Mouse (Mus musculus): Measurements from ENCODE around the gene Gimap9. TPM values are rescaled to one million over a fixed set of nuclear protein-coding genes. Genes with fewer than 3 reads are reported as not detected.
"Not testable (repeated sequence)": the region's sequence is repeated elsewhere in the genome, so short reads cannot be mapped to it uniquely, and the experiment has no call there.

The Gimap9 gene
- polyA plus RNA-seq, 1 experiment = 6.9 TPM

DNA sequence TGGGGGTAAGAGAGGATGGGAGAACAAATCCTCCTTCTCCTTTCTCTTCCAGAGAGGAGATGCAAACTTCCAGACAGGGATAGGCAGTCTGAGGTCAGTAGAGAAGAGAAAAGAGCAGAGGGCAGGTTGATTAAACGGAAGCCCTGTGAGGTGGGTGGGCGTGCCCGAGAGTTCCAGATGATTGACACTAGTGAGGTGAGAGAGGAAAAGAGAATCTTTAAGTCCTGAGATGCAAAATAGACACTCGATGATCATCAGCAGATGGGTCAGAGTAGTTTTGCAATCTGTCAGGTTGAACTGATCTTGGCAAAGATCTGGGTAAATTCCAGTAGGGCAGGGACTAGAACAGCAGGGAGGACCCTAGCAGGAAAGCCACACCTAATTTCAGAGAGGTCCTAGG is 11.2 kb upstream of the Gimap9 start:
- no peak for DNase-seq (ENCODE audit: low spot score)

DNA sequence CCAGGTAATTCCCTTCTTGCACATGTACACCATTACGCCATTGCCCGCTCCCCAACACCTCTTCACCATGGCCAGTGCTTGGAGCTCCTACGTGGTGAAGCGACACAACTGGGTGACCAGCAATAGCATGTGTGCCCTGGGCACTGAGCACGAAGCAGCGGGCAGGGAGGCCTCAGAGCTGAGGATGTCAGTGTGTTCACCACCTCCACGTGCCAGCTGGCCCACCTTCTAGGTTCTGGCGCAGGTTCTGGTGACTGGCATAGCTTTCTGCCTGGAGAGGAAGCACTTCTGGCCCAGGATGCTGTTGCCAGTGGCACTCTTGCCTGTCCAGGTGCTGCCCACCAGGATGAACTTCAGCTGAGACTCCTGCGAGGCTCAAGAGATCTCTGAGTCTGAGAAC is 10.5 kb upstream of the Gimap9 start:
- DNase-seq (ENCODE audit: low spot score) = no peak

DNA sequence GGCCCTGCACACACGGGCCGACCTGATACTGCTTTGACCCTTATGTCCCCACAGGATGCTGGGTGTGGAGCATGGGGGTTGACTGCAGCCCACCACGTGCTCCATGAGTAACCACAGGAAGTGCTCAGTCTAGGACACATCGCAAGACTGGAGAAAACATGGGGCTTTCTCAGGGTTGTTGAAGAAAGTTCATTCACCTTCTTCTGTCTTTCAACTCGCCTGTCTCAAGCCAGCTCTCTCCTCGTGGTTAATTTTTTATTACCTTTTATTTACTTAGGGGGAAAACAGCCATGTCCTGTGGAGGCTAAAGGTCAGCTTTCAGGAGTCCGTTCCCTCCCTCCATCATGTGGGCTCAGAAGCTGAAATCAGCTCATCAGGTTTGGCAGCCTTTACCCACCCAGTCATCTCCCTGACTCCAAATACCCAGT is 9.8 kb upstream of the Gimap9 start:
- no peak for DNase-seq (ENCODE audit: low spot score)

DNA sequence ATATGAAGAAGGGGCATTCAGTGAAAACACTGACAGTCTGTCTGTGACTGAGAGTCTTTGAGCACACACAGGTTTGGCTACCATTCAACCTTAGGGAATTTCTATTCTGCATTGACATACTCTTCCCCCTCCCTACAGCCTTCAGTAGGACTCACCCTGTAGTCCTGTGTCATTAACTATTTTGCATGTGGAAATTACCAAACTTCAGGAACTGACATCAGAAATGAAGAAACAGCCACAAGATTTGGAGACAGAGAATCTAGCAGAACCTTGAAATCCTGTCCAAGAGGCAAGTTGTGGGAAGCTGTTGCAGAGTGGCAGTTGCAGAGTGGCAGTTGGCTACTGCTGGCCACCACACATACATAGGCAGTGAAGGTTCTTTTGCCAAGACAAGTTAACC is 7.9 kb upstream of the Gimap9 start:
- no peak for DNase-seq (ENCODE audit: low spot score)

DNA sequence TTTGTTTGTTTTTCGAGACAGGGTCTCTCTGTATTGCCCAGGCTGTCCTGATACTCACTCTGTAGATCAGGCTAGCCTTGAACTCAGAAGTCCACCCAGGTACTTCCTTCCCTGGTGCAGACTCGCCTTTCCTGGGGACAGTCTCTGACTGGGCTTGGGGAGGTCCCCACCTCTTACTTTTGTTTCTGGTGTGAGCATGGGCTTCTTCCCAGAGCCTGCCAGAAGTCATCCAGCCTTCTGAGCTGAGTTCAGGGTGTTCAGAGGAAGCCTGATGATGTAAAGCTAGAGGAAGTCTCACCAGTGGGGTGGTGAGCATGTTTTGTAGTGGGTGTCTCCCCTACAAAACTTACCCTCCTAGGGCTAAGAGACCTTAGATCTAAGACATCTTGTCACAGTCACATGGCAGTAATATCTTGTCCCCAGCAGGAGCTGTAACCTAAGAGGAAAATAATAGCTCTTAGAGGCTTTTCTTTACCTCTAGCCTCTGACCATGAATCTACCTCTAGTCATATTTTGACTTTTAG is 6.4 kb upstream of the Gimap9 start:
- DNase-seq (ENCODE audit: low spot score) = no peak

DNA sequence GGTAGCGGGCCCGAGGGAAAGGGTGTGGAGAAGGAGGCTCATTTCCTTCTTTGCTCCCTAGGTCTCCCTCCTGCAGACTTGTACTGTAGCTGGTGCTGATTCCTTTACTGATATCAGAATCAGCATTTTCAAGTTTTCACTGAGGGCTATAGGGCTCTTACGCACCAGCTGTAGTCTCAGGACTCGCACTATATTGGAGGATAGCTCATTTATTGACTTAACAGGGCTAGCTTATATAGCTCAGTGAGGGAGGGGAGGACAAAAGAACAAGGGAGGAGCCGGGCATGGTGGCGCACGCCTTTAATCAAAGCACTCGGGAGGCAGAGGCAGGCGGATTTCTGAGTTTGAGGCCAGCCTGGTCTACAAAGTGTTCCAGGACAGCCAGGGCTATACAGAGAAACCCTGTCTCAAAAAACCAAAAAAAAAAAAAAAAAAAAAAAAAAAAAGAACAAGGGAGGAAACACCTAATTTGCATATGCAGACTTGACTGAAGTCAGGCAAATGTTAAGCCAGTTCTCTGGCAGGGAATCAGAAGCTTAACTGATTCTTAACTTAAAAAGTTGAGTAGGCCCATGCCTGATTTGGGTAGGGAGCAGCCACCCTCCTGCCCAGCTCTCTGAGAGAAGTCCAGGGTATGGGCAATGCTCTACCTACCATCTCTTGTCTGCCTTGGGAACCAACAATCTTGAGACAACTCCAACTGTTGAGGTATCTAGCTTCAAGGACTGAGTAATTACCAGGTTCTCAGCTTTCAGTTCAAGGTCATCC is 1.5 kb upstream of the Gimap9 start:
- DNase-seq (ENCODE audit: low spot score) = no peak

DNA sequence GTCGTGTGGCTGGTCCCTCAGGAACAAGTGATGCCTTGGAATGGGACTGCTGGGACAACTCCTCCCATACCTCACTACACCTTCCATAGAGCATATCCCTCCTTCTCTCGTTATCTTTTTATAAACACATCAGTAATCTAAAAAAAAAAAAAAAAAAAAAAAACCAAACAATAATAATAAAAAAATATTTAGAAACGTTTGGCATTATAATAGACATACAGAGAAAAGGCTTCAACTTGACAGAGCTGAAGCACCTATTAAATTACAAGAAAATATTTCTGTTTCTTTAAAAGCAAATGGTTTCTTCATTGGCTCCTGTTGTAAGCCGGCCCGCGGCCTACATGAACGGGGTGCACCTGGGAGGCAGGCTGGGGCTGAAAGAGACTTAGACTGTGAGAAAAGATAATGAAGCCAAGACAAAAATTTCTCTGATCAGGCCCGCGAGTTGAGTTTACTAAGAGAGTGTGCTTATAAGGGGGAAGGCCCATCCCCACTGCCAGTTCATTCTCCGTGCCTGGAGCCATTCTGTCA is 464 bp upstream of the Gimap9 start:
- DNase-seq (ENCODE audit: low spot score) = no peak

DNA sequence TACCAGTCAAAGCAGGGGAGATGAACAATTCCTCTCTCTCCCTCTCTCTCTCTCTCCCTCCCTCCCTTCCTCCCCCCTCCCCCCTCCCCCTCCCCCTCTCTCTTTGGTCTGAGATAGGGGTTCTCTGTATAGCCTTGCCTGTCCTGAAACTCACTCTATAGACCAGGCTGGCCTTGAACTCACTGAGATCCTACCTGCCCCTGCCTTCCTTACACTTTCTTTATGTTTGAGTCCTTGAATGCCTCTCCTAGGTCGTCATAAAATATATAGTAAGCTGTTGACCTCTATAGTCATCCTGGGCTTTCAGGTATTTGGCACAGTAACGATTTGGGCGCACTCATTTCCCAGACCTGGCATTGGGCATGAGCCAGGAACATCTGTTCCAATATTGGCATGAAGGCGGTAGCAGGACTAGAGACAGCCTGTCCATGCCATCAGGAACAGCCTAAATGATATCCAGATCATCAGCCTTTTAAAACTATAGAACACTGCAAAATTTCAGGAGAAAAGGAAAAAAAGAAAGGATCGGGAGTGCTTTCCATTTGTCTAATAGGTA is 1.0 kb downstream of the Gimap9 start:
- no peak for DNase-seq (ENCODE audit: low spot score)

DNA sequence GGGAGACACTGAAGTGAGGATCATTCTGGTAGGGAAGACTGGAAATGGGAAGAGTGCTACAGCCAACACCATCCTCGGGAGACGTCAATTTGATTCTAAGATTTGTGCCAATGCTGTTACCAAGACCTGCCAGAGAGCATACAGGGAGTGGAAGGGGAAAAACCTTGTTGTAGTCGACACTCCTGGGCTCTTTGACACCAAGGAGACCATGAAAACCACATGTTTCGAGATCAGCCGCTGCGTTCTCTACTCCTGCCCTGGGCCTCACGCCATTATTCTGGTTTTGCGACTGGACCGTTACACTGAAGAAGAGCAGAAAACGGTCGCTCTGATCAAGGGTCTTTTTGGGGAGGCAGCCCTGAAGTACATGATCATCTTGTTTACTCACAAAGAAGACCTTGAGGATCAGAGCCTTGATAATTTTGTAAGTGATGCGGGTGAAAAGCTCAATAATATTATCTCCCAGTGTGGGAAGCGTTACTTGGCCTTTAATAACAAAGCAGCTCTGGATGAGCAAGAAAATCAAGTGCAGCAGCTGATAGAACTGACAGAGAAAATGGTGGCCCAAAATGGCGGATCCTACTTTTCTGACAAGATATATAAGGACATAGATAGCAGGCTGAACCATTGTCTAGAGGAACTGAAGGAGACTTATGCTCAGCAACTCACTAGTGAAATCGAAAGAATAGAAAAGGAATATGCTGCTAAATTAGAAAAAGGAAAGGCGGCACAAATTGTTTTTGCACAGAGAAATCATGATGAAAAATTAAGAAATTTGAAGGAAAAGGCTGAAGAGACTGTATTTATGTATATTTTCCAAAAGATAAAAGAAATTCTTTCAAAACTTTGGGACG is 1.8 kb downstream of the Gimap9 start:
- DNase-seq (ENCODE audit: low spot score) = no peak

DNA sequence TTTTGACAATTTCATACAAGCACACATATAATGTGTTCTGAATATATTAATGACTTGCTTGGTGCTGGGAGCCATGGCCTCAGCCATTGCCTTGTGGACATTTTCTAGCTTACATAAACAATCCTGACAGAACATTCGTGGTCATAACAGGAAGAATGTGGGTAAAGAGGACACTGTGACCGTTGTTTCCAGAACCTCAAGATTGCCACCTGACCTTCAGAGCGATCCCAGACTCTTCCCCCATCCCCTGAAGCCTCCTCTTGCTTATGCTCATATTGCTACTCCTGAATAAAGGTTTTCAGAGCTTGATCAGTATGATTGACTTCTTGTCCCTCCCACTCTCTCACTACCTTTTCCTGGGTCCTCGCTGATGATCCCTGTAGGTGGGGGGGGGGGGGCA is 2.5 kb downstream of the Gimap9 start:
- DNase-seq (ENCODE audit: low spot score) = no peak

DNA sequence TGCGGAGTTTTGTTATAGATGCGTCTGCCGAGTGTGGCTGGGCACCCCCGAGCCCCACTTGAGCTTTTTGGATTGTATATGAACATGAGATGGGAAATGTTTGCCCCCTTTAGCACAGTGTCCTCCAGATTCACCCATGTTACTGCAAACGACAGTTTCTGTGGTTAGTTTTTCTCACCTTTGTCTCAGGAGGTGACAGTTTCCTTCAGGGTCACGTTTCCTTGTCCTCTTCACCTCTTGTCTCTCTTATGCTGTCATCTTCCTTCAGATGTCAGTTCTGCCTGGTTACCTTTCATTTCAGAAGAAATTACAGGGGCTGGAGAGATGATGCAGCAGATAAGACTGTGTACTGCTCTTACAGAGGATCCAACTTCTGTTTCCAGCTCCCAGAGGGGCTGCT is 3.8 kb downstream of the Gimap9 start:
- no peak for DNase-seq (ENCODE audit: low spot score)

DNA sequence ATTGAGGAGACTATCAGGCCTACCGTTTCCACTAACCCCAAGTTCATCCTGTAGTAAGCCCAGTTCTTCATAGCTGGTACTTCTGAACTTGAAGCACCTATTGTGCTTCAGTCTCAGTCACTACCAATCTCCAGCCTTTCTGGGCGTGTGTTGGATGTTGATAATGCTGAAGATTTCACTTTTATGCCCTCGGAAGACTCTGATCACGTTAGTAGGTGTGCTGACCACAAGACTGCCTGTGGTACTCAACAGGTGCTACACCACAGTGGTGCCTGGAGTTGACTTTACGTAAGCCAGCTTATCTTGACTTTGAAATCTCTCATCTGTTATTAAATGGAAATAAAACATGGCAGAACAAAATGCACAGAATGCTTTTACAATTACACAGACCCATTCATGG is 4.5 kb downstream of the Gimap9 start:
- DNase-seq (ENCODE audit: low spot score) = no peak

DNA sequence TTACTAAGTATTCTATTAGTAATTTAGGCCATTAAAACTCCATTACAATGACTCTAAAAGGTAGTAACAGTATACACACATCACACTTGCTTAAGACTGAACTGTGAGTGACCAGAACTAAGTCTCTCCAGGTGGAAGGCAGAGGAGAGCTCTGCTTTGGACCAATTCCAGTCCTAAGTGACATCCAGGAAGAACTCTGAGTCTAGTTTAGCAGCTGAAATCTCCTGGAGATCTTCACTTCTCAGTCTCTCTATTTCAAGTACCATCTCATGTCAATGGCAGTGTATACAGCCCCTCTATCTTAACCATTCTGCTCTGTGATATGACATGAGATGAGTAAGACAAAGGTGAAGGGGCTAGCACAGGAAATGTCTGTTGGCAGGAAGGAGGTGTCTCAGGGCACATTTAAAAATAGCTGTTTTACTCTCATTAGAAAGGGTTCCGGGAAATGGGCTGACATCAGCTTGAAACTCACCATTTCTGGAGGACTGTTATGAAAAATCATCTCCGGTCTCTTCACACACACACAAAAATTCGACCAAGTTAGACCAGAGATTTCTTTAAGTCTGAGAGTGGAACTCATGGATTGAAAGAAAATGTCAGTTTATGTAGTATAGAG is 5.7 kb downstream of the Gimap9 start:
- no peak for DNase-seq (ENCODE audit: low spot score)

DNA sequence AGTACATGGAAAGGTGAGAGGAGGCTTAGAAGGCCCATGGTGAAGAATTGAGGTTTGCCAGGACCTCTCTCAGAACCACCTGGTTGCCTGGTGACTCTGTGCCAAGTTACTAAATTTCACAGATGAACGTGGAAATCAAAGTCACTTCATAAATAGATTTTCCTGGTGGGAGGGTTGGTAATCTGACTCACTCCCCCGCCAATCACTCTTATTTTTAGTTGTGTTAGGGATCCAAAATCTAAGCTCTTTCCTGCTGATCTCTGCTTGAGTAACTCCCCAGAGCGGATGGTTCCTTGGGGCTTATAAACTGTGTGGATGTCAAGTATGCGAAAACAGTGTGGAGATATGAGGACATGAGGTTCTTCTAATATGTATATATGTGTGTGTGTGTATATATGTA is 6.3 kb downstream of the Gimap9 start:
- DNase-seq (ENCODE audit: low spot score) = no peak

DNA sequence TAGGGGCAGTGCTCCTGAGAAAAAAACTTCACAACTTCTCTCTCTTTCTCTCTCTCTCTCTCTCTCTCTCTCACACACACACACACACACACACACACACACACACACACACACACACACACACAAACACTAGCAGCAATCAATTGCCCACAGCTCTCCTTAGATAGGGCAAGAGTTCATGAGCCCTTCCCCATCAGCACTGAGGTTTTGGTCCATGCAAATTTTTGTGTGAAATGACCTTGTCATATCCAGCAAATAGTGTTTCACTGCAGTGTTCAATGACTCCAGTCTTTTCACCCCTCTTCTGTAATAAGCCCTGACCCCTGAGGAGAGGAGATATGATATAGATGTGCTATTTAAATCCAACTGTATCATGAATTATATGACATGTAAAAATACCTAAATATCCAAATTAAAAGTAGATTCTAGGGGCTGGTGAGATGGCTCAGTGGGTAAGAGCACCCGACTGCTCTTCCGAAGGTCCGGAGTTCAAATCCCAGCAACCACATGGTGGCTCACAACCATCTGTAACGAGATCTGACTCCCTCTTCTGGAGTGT is 7.4 kb downstream of the Gimap9 start:
- DNase-seq (ENCODE audit: low spot score) = not testable (repeated sequence)

DNA sequence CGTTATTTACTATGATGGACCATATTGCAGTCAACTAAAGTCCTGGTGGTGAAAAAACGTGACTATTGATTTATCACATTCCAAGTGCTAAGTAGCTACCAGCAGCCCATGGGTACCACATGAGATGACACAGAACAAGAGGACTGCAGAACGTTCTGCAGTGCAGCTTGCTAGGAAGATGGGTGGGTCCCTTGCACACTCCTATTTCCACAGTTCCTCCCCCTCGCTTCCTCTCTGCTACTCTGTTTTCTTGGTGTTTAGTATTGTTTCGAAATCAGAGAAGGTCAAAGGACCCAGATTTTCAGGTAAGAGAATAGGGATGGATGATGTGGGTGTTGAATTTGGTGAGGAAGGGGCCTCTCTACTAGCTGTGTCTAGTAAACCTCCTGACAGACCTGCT is 8.4 kb downstream of the Gimap9 start, which contains the start of gene Gimap4:
Gene Gimap4 (plus strand): TSS at position 231 of the 400 bp plus-strand sequence.
- no peak for DNase-seq (ENCODE audit: low spot score)

DNA sequence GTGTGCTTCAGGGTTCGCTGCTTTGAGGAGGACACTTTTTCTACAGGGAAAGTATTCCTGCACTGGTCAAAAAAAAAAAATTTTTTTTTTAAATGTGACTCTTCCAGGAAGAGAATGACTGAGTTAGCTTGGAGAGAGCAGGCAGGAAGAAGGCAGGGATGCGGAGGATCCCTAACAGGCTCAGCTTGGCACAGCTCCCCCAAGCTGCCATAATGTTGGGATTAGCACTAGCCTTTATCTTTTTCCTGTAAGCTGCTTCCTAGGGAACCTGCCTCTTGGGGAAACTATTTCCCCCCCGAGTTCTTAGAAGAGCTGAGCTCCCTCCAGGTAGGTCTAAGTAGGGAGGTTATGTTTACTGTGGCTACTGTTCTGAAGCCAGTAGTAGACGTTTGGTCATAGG is 8.9 kb downstream of the Gimap9 start:
- no peak for DNase-seq (ENCODE audit: low spot score)

DNA sequence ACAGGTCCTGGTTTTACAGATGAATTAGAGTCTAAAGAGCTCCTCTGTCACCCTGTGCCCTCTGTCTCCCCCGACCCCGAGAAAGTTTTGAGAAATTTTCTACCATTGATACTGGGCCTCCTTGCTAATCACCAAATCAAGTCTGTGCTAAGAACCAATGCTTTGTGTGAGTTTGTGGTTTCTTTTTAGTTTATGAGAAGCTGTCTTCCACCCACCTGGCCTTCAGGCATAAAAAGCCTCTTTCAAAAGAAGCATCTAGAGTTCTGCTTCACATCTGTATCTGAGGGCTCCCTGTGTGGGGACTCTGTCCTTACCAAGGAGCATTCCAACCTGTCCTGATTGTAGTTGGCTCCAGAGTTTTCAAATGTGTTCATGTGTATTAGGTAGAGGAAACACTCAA is 9.3 kb downstream of the Gimap9 start:
- DNase-seq (ENCODE audit: low spot score) = no peak

DNA sequence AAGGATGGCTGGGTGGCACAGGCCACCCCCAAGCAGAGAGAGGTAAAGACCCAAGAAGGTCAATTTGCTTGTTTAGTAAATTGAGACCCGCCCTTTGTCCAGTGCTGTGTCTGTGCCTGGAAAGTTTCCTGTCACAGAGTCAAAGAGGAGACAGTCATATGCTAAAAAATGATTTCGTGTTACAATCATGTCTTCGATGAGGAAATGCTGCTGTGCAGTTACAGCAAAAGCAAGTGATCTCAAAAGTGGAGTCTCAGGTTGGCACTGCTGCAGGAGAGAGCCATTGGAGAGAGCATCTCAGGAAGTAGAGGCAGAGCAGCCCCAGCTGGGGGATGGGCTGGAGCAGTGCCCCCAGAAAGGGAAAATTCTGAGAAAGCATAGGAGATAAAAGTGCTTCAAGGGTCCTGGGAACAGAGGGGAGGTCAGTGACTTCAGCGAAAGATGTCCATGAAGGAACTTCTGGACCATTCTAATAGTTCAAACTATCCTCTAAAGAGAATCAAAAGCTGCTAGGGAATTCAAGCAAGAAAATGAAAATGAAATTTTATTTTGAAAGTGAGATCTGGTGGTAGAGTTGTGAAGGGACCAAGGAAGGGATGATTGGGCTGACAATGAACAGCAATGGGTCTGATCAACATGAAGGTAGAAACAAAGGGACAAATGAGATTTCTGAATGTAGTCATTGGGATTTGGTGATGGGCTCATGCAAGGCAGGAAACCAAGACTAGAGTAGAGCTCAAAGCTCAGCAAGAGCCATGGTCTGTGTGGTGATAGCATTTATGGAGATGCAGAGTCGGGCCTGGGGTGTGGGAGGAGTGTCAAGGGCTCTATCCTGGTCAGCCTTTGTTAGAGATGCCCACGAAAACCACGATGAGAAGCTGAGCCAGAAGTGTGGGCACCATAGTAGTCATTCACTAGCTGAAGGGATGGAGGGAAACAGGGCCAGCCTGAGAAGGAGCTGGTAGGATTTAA is 10.1 kb downstream of the Gimap9 start:
- no peak for DNase-seq (ENCODE audit: low spot score)

DNA sequence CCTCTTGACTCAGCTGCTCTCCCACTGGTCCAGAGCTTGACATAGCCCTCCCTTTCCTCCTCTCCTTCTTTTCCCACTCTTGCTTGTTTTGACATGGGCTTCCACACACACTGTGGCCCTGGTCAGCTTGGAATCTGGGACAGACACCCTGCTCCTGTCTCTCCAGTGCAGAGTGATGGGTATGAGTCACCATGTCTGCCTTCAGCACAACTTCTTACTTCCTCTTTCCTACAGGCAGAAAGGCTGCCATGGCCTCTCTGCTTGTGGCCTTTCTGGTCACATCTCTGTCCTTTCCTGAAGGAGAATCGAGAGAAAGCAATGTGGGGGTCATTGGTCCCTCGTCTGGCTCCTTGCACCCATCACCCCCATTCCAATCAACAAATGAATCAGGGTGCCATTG is 11.1 kb downstream of the Gimap9 start:
- DNase-seq (ENCODE audit: low spot score) = no peak

All from urinary bladder, adult 2 months (tissue).